Mouse (Mus musculus) testis, adult 2 months (tissue): ENCODE measurements around the gene Acad8.

Experiments used
- CTCF ChIP-seq: fragments of 200-500 bp; IDR thresholded peaks from 2 replicates; pipeline ENCODE4 v1.5.1; 2012; ENCODE audit warnings: low read depth, mild to moderate bottlenecking, inconsistent platforms, low read length, moderate library complexity; ENCODE audit not compliant: control insufficient read depth, insufficient read depth, insufficient replicate concordance
- POLR2A ChIP-seq: fragments of 200-500 bp; IDR thresholded peaks from 2 replicates; pipeline ENCODE4 v1.6.1; 2012; ENCODE audit warnings: low read depth, mild to moderate bottlenecking, inconsistent platforms, low read length, moderate library complexity; ENCODE audit not compliant: control insufficient read depth

DNA sequence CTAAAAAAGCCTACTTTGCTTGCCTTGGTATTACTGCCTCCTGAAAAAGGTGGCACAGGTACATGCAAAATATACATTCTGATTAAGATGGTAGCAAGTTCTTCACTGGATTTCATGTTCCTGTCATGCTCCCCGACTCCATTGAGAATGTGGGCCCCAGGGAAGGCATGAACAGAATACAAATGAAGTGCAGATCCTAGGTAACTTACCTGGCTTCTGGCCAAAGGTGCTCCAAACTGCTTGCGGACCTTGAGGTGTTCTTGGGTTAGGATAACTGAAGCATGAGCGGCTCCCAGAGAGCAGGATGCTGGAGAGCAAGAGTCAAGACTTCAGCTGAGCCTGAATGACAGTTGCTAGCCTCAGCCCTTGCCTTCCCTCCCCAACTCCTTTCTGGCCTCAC lies 20.6 kb downstream of the Acad8 start:
- TF ChIP-seq POLR2A = no peak
- TF ChIP-seq CTCF = no peak
